Mouse (Mus musculus): Measurements from ENCODE around the gene Retsat. TPM values are rescaled to one million over a fixed set of nuclear protein-coding genes. Genes with fewer than 3 reads are reported as not detected.

Gene Retsat
- polyA plus RNA-seq, 1 experiment from 2014 or later, result 29.7 TPM

GRCm38 (mm10) chr6:72597083-72597874, 996 bp upstream of the Retsat start:
- WGBS, result 27% methylated on average over 13 of the region's 13 CpGs
- Histone ChIP-seq H3K36me3 (no peaks in the 10 kb centered on the region), H3K4me2 (replicated peaks) (peak overlapping the region; percentile 68), H3K27ac (0 out of 2 replicates have a peak overlapping the region, but pooled peaks have one; percentile 2), H3K4me3 (replicated peaks) (peak overlapping the region; percentile 54), H3K4me1 (replicated peaks) (peaks cover 4% of the 10 kb centered on the region; the same call in 1 of the 2 replicates), H3K27me3 (replicated peaks) (no peaks in the 10 kb centered on the region), H3K9ac (peak overlapping the region; percentile 59), H3K9me3 (no peaks in the 10 kb centered on the region)
- no peak for ATAC-seq

GRCm38 (mm10) chr6:72598791-72599557, 699 bp downstream of the Retsat start:
- Histone ChIP-seq H3K9me3 (no peaks in the 10 kb centered on the region), H3K36me3 (no peaks in the 10 kb centered on the region), H3K9ac (peak overlapping the region; percentile 51), H3K4me1 (replicated peaks) (peaks cover 4% of the 10 kb centered on the region; the same call in 1 of the 2 replicates), H3K27me3 (replicated peaks) (no peaks in the 10 kb centered on the region), H3K4me3 (replicated peaks) (peak overlapping the region; percentile 54), H3K4me2 (replicated peaks) (peak overlapping the region; percentile 68), H3K27ac (peak overlapping the region; percentile 63)
- peak; percentile 44 for ATAC-seq
- WGBS, result 42% methylated on average over 12 of the region's 12 CpGs

GRCm38 (mm10) chr6:72600216-72600615, 1.9 kb downstream of the Retsat start:
- Histone ChIP-seq H3K4me2 (replicated peaks) (no peak overlapping the region), H3K27ac (no peak overlapping the region), H3K9ac (no peak overlapping the region), H3K9me3 (no peaks in the 10 kb centered on the region), H3K4me3 (replicated peaks) (no peak overlapping the region), H3K36me3 (no peaks in the 10 kb centered on the region), H3K4me1 (replicated peaks) (peaks cover 4% of the 10 kb centered on the region; the same call in 1 of the 2 replicates), H3K27me3 (replicated peaks) (no peaks in the 10 kb centered on the region)
- 77% methylated on average over 6 of the region's 6 CpGs for WGBS
- ATAC-seq, result no peak

- Histone ChIP-seq H3K4me3 (replicated peaks) (no peak overlapping the region), H3K36me3 (0 out of 2 replicates have a peak, but pooled peaks cover 2% of the 10 kb centered on the region), H3K4me2 (replicated peaks) (no peak overlapping the region), H3K27ac (no peak overlapping the region), H3K9me3 (no peaks in the 10 kb centered on the region), H3K4me1 (replicated peaks) (peaks cover 4% of the 10 kb centered on the region; the same call in 1 of the 2 replicates), H3K9ac (no peak overlapping the region), H3K27me3 (replicated peaks) (no peaks in the 10 kb centered on the region)
- 84% methylated on average over 12 of the region's 12 CpGs for WGBS
- ATAC-seq, result no peak
These were observed 2.5 kb downstream of the Retsat start for GRCm38 (mm10) chr6:72600771-72601170.

- no peak for ATAC-seq
- 18% methylated on average over 1 of the region's 1 CpGs for WGBS
- H3K36me3 ChIP-seq, result peaks cover 9% of the 10 kb centered on the region
- H3K9ac ChIP-seq, result no peak overlapping the region
- H3K4me3 ChIP-seq (replicated peaks), result no peak overlapping the region
- H3K4me1 ChIP-seq (replicated peaks), result peaks cover 4% of the 10 kb centered on the region; the same call in 1 of the 2 replicates
- no peak overlapping the region for H3K4me2 ChIP-seq (replicated peaks)
- H3K27ac ChIP-seq, result no peak overlapping the region
- no peaks in the 10 kb centered on the region for H3K27me3 ChIP-seq (replicated peaks)
- no peaks in the 10 kb centered on the region for H3K9me3 ChIP-seq
These were observed 3.5 kb downstream of the Retsat start for GRCm38 (mm10) chr6:72601732-72602131.

GRCm38 (mm10) chr6:72604066-72604465, 5.8 kb downstream of the Retsat start:
- no peaks in the 10 kb centered on the region for H3K27me3 ChIP-seq (replicated peaks)
- H3K9me3 ChIP-seq, result no peaks in the 10 kb centered on the region
- WGBS, result 87% methylated on average over 2 of the region's 2 CpGs
- ATAC-seq, result no peak
- peaks cover 17% of the 10 kb centered on the region for H3K36me3 ChIP-seq
- H3K4me1 ChIP-seq (replicated peaks), result no peaks in the 10 kb centered on the region
- no peak overlapping the region for H3K4me3 ChIP-seq (replicated peaks)
- H3K9ac ChIP-seq, result no peak overlapping the region
- H3K27ac ChIP-seq, result no peak overlapping the region
- no peak overlapping the region for H3K4me2 ChIP-seq (replicated peaks)

- Histone ChIP-seq H3K4me3 (replicated peaks) (no peak overlapping the region), H3K36me3 (peaks cover 36% of the 10 kb centered on the region), H3K4me1 (replicated peaks) (no peaks in the 10 kb centered on the region), H3K9ac (no peak overlapping the region), H3K27ac (no peak overlapping the region), H3K9me3 (no peaks in the 10 kb centered on the region), H3K4me2 (replicated peaks) (no peak overlapping the region), H3K27me3 (replicated peaks) (no peaks in the 10 kb centered on the region)
- no peak for ATAC-seq
- 80% methylated on average over 4 of the region's 4 CpGs for WGBS
These were observed 8.8 kb downstream of the Retsat start for GRCm38 (mm10) chr6:72607060-72607459.

- 84% methylated on average over 5 of the region's 5 CpGs for WGBS
- Histone ChIP-seq H3K9me3 (no peaks in the 10 kb centered on the region), H3K9ac (no peak overlapping the region), H3K36me3 (peaks cover 36% of the 10 kb centered on the region), H3K27ac (no peak overlapping the region), H3K4me1 (replicated peaks) (no peaks in the 10 kb centered on the region), H3K27me3 (replicated peaks) (no peaks in the 10 kb centered on the region), H3K4me2 (replicated peaks) (no peak overlapping the region), H3K4me3 (replicated peaks) (no peak overlapping the region)
- ATAC-seq, result no peak
These were observed 9.4 kb downstream of the Retsat start for GRCm38 (mm10) chr6:72607676-72608075.

- no peaks in the 10 kb centered on the region for H3K27me3 ChIP-seq (replicated peaks)
- peaks cover 41% of the 10 kb centered on the region for H3K36me3 ChIP-seq
- no peak for ATAC-seq
- no peak overlapping the region for H3K27ac ChIP-seq
- H3K9me3 ChIP-seq, result no peaks in the 10 kb centered on the region
- H3K9ac ChIP-seq, result no peak overlapping the region
- WGBS, result 89% methylated on average over 4 of the region's 4 CpGs
- no peak overlapping the region for H3K4me2 ChIP-seq (replicated peaks)
- H3K4me1 ChIP-seq (replicated peaks), result no peaks in the 10 kb centered on the region
- no peak overlapping the region for H3K4me3 ChIP-seq (replicated peaks)
These were observed 10.4 kb downstream of the Retsat start for GRCm38 (mm10) chr6:72608662-72609184.

- Histone ChIP-seq H3K36me3 (peaks cover 41% of the 10 kb centered on the region), H3K4me1 (replicated peaks) (peaks cover 11% of the 10 kb centered on the region), H3K27ac (no peak overlapping the region), H3K4me2 (replicated peaks) (no peak overlapping the region), H3K27me3 (replicated peaks) (no peaks in the 10 kb centered on the region), H3K9me3 (no peaks in the 10 kb centered on the region), H3K9ac (no peak overlapping the region), H3K4me3 (replicated peaks) (no peak overlapping the region)
- no peak for ATAC-seq
- 74% methylated on average over 4 of the region's 4 CpGs for WGBS
These were observed 12.0 kb downstream of the Retsat start for GRCm38 (mm10) chr6:72610261-72610660.

GRCm38 (mm10) chr6:72615151-72615550, 16.9 kb downstream of the Retsat start:
- H3K9ac ChIP-seq, result peak overlapping the region; percentile 81
- peak overlapping the region; percentile 72 for H3K4me3 ChIP-seq (replicated peaks)
- ATAC-seq, result no peak
- WGBS, result 48% methylated on average over 2 of the region's 2 CpGs
- H3K4me1 ChIP-seq (replicated peaks), result peaks cover 21% of the 10 kb centered on the region
- peak overlapping the region; percentile 86 for H3K4me2 ChIP-seq (replicated peaks)
- no peaks in the 10 kb centered on the region for H3K27me3 ChIP-seq (replicated peaks)
- no peak overlapping the region for H3K27ac ChIP-seq
- no peaks in the 10 kb centered on the region for H3K9me3 ChIP-seq
- H3K36me3 ChIP-seq, result peaks cover 19% of the 10 kb centered on the region
